Mouse (Mus musculus) G1E (cell line): ENCODE data around the gene Olfr924.

Experiments
- CTCF ChIP-seq: IDR thresholded peaks from 2 replicates; pipeline ENCODE4 v1.5.1; 2012; ENCODE audit warnings: low read depth, low read length, inconsistent platforms, mixed read lengths
- GATA1 ChIP-seq: IDR thresholded peaks from 2 replicates; pipeline ENCODE4 v1.6.1; 2012; ENCODE audit warnings: borderline replicate concordance, low read length, inconsistent platforms, mixed read lengths
- POLR2AphosphoS5 ChIP-seq: IDR thresholded peaks from 2 replicates; pipeline ENCODE4 v1.6.1; 2012; ENCODE audit warnings: low read depth, low read length, inconsistent platforms; ENCODE audit not compliant: insufficient replicate concordance
- TAL1 ChIP-seq: conservative IDR thresholded peaks from 2 replicates; pipeline ENCODE4 v1.6.1; 2012; ENCODE audit warnings: low read depth, low read length, inconsistent platforms, mixed read lengths

DNA sequence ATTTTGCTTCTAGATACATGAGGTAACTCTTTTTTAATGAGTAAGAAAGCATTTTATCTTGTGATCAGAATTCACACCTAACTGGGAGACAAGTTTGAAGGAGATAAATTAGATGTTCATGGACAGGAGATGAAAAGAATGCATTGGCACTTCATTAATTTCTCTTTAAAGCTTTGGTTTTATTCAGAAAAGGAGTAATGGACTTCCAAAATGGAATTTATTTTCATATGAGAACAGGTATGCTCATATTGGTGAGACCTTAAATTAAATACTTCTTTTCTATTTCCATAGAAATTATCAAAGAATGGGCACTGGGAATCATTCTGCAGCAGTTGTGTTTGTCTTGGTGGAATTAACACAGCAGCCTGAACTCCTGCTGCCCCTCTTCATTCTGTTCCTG lies 10.5 kb downstream of the Olfr924 start, which contains the start of gene Olfr26:
- TF ChIP-seq CTCF (no peak), TAL1 (no peak), POLR2AphosphoS5 (no peak), GATA1 (no peak)
